Mouse (Mus musculus) intestine, embryonic 15.5 days (tissue): ENCODE data around the gene Asb6. TPM values are rescaled to one million over a fixed set of nuclear protein-coding genes. Genes with fewer than 3 reads are reported as not detected.

ENCODE experiments used
- ATAC-seq: fragments of 200-750 bp; cut with Nextera tagmentation; 2 replicates; pipeline ENCODE4 v1.8.0; 2017; ENCODE audit warnings: moderate TSS enrichment, moderate library complexity
- H3K27ac ChIP-seq: fragments of 300-500 bp; sonication (generic); 2 replicates; pipeline ENCODE4 v1.5.1; 2015; ENCODE audit warnings: mild to moderate bottlenecking, inconsistent platforms
- H3K27me3 ChIP-seq: fragments of 300-500 bp; sonication (generic); replicated peaks from 2 replicates; pipeline ENCODE4 v1.6.1; 2015; ENCODE audit warnings: inconsistent platforms
- H3K36me3 ChIP-seq: fragments of 300-500 bp; sonication (generic); 2 replicates; pipeline ENCODE4 v1.6.1; 2015; ENCODE audit warnings: inconsistent platforms
- H3K4me1 ChIP-seq: fragments of 300-500 bp; sonication (generic); replicated peaks from 2 replicates; pipeline ENCODE4 v1.6.1; 2015; ENCODE audit warnings: inconsistent platforms
- H3K4me2 ChIP-seq: fragments of 300-500 bp; sonication (generic); replicated peaks from 2 replicates; pipeline ENCODE4 v1.6.1; 2015; ENCODE audit warnings: mild to moderate bottlenecking, inconsistent platforms
- H3K4me3 ChIP-seq: fragments of 300-500 bp; sonication (generic); replicated peaks from 2 replicates; pipeline ENCODE4 v1.5.1; 2015; ENCODE audit warnings: inconsistent platforms
- H3K9ac ChIP-seq: fragments of 300-500 bp; sonication (generic); 2 replicates; pipeline ENCODE4 v1.6.1; 2015; ENCODE audit warnings: inconsistent platforms
- H3K9me3 ChIP-seq: fragments of 300-500 bp; sonication (generic); 2 replicates; pipeline ENCODE4 v1.6.1; 2016; ENCODE audit warnings: inconsistent platforms
- WGBS: fragments of 180-500 bp; shearing (Covaris S2); methylation state at CpG from one replicate; pipeline ENCODE4 v1.1.7; 2015; 5-methylcytosine and 5-hydroxymethylcytosine counted together
- polyA plus RNA-seq: library from polyadenylated mRNA; unstranded; fragments of >200 nt; fragmentation: Nextera tagmentation; extraction: Ambion mirVana; gene quantifications from 2 replicates; pipeline ENCODE4 v1.2.1, GENCODE M21; 2015

Gene Asb6
- 22.4 and 23.3 TPM in 2 replicates for polyA plus RNA-seq

DNA sequence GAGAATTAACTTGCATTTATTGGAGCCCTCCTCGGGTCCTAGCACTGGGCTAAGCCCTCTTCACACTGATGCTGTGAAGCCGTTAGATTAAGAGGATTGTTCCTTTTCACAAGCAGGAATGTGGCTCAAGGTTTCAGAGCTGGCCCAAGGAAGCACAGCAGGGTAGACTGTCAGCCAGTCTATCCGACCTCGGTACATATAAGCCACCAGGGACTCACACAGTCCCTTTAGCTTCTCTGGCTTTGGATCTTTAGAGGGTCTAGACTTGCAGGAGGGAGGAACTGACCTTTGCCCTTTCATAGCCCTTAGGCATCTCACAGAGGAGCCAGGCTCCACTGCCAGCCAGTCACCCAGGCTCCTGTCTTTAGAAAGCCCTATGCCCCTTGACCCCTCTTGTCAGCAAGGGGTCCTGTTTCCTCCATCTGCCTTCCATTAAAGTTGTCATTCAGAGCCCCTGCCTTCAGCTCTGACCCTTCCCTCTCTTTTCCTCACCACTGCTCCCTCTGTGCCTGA is at the start of gene Asb6:
Asb6 (minus strand) TSS at position 51 of the 513 bp plus-strand sequence.
- H3K27me3 ChIP-seq = no peaks in the 10 kb centered on the region
- H3K27ac ChIP-seq = no peak within 1 kb of the TSS
- no peak within 1 kb of the TSS for H3K4me3 ChIP-seq
- no peak within 1 kb of the TSS for H3K9ac ChIP-seq
- no peak within 1 kb of the TSS for H3K4me2 ChIP-seq
- peaks cover 16% of the 10 kb centered on the region for H3K4me1 ChIP-seq
- ATAC-seq = no peak
- H3K36me3 ChIP-seq = peaks cover 5% of the 10 kb centered on the region
- H3K9me3 ChIP-seq = no peaks in the 10 kb centered on the region
- 36% methylated on average over 4 of the region's 4 CpGs for WGBS

DNA sequence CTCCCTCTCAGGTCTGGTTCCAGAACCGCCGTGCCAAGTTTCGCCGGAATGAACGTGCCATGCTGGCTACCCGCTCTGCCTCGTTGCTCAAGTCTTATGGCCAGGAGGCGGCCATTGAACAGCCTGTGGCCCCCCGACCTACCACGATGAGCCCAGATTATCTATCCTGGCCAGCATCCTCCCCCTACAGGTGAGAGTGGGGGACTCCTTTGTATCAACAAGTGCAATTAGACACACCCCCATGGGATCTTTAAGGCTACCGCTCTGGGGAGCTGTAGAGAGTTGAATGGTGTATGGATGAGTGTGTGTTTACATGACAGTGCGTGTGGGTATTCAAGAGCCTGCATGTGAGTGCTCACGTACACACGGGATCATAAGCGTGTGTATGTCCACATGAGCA is 49.3 kb upstream of the Asb6 start:
- H3K4me2 ChIP-seq = no peak overlapping the region

GRCm38 (mm10) chr2:30875621-30876432 is 45.7 kb upstream of the Asb6 start:
- Histone ChIP-seq H3K4me2 (no peak overlapping the region), H3K9ac (no peak overlapping the region), H3K4me3 (no peak overlapping the region), H3K4me1 (no peaks in the 10 kb centered on the region), H3K27me3 (no peaks in the 10 kb centered on the region), H3K36me3 (no peaks in the 10 kb centered on the region), H3K9me3 (no peaks in the 10 kb centered on the region), H3K27ac (no peak overlapping the region)
- WGBS = 57% methylated on average over 11 of the region's 11 CpGs
- no peak for ATAC-seq

More for the DNA sequence above, 49.3 kb upstream of the Asb6 start:
- H3K27me3 ChIP-seq = no peaks in the 10 kb centered on the region
- no peak for ATAC-seq
- 89% methylated on average over 15 of the region's 15 CpGs for WGBS
- H3K36me3 ChIP-seq = no peaks in the 10 kb centered on the region
- H3K9me3 ChIP-seq = no peaks in the 10 kb centered on the region
- no peaks in the 10 kb centered on the region for H3K4me1 ChIP-seq
- no peak overlapping the region for H3K9ac ChIP-seq
- no peak overlapping the region for H3K4me3 ChIP-seq
- no peak overlapping the region for H3K27ac ChIP-seq

DNA sequence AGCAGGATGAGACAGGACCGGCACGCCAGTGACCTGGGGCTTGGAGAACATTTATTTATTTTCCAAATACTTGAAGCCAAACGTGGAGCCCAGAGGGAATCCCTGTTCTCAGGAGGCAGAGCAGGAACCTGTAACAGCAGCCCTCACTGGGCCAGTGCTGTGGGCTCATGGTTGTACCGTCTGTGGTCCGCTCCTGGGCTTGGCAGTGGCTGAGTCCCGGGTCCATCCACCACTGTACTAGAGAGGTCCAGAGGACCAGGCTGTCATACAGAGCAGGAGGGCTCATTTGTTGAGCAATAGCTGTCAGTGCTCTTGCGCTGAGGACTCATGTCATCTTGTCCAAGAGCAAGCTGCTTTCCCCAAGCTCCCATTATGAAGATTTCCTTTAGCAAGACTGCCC is 45.0 kb upstream of the Asb6 start:
- no peak for ATAC-seq
- Histone ChIP-seq H3K9me3 (no peaks in the 10 kb centered on the region), H3K4me1 (no peaks in the 10 kb centered on the region), H3K36me3 (no peaks in the 10 kb centered on the region), H3K9ac (no peak overlapping the region), H3K4me2 (no peak overlapping the region), H3K27me3 (no peaks in the 10 kb centered on the region), H3K4me3 (no peak overlapping the region), H3K27ac (no peak overlapping the region)
- WGBS = 61% methylated on average over 7 of the region's 7 CpGs

GRCm38 (mm10) chr2:30874445-30874844 is 44.3 kb upstream of the Asb6 start:
- no peak overlapping the region for H3K27ac ChIP-seq
- H3K36me3 ChIP-seq = no peaks in the 10 kb centered on the region
- no peak overlapping the region for H3K9ac ChIP-seq
- no peaks in the 10 kb centered on the region for H3K9me3 ChIP-seq
- WGBS = 57% methylated on average over 10 of the region's 10 CpGs
- no peak for ATAC-seq
- H3K4me1 ChIP-seq = no peaks in the 10 kb centered on the region
- H3K4me3 ChIP-seq = no peak overlapping the region
- H3K27me3 ChIP-seq = no peaks in the 10 kb centered on the region
- no peak overlapping the region for H3K4me2 ChIP-seq

- Histone ChIP-seq H3K9me3 (no peaks in the 10 kb centered on the region), H3K36me3 (no peaks in the 10 kb centered on the region), H3K4me3 (no peak overlapping the region), H3K27me3 (no peaks in the 10 kb centered on the region), H3K4me2 (no peak overlapping the region), H3K4me1 (no peaks in the 10 kb centered on the region), H3K9ac (no peak overlapping the region), H3K27ac (no peak overlapping the region)
- 69% methylated on average over 6 of the region's 6 CpGs for WGBS
- ATAC-seq = no peak
Observed at GRCm38 (mm10) chr2:30872669-30873068, 42.5 kb upstream of the Asb6 start.

GRCm38 (mm10) chr2:30870863-30871262 is 40.7 kb upstream of the Asb6 start:
- 69% methylated on average over 8 of the region's 8 CpGs for WGBS
- H3K36me3 ChIP-seq = no peaks in the 10 kb centered on the region
- H3K4me1 ChIP-seq = no peaks in the 10 kb centered on the region
- H3K4me3 ChIP-seq = no peak overlapping the region
- H3K27me3 ChIP-seq = 0 out of 2 replicates have a peak, but pooled peaks cover 4% of the 10 kb centered on the region
- H3K9ac ChIP-seq = no peak overlapping the region
- no peak for ATAC-seq
- H3K27ac ChIP-seq = no peak overlapping the region
- H3K4me2 ChIP-seq = no peak overlapping the region
- H3K9me3 ChIP-seq = no peaks in the 10 kb centered on the region

GRCm38 (mm10) chr2:30865426-30865825 is 35.3 kb upstream of the Asb6 start:
- Histone ChIP-seq H3K27me3 (peaks cover 19% of the 10 kb centered on the region), H3K4me2 (peak overlapping the region; percentile 75), H3K9me3 (no peaks in the 10 kb centered on the region), H3K4me1 (peaks cover 11% of the 10 kb centered on the region; the same call in 1 of the 2 replicates), H3K36me3 (no peaks in the 10 kb centered on the region), H3K4me3 (peak overlapping the region; percentile 30; the same call in 1 of the 2 replicates), H3K27ac (no peak overlapping the region), H3K9ac (no peak overlapping the region)
- no peak for ATAC-seq
- WGBS = 58% methylated on average over 3 of the region's 3 CpGs

GRCm38 (mm10) chr2:30864968-30865381 is 34.8 kb upstream of the Asb6 start:
- H3K9ac ChIP-seq = peak overlapping the region; percentile 38
- H3K9me3 ChIP-seq = no peaks in the 10 kb centered on the region
- 2% methylated on average over 33 of the region's 35 CpGs for WGBS
- H3K27ac ChIP-seq = no peak overlapping the region
- H3K4me3 ChIP-seq = peak overlapping the region; percentile 30
- peak overlapping the region; percentile 75 for H3K4me2 ChIP-seq
- ATAC-seq = peak; percentile 53
- no peaks in the 10 kb centered on the region for H3K36me3 ChIP-seq
- H3K27me3 ChIP-seq = peaks cover 19% of the 10 kb centered on the region
- H3K4me1 ChIP-seq = peaks cover 11% of the 10 kb centered on the region; the same call in 1 of the 2 replicates

DNA sequence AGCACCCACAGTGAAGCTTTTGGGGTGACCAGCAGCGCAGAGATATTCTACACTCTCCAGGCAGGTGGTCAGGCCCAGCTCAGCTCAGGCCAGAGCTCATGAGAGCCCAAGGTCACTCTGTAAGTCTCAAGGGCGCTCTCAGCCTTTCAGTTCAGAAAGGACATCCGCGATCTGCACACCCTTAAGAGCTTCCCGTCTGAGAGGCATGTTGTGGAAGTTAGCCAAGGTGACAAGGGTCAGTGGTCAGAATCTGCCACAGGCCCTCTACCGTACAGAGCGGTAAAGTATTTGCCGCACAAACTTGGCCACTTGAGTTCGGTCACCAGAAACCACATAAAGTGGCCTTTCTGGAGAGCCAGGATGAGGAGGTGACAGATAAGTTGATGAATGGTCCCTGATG is 33.4 kb upstream of the Asb6 start:
- Histone ChIP-seq H3K27ac (no peak overlapping the region), H3K27me3 (peaks cover 19% of the 10 kb centered on the region), H3K9ac (no peak overlapping the region), H3K4me1 (peaks cover 11% of the 10 kb centered on the region; the same call in 1 of the 2 replicates), H3K4me2 (no peak overlapping the region), H3K4me3 (no peak overlapping the region), H3K9me3 (no peaks in the 10 kb centered on the region), H3K36me3 (no peaks in the 10 kb centered on the region)
- 70% methylated on average over 9 of the region's 9 CpGs for WGBS
- no peak for ATAC-seq

GRCm38 (mm10) chr2:30862081-30862480 is 31.9 kb upstream of the Asb6 start:
- H3K4me2 ChIP-seq = no peak overlapping the region
- H3K27me3 ChIP-seq = peaks cover 19% of the 10 kb centered on the region
- H3K36me3 ChIP-seq = no peaks in the 10 kb centered on the region
- H3K4me1 ChIP-seq = peaks cover 11% of the 10 kb centered on the region; the same call in 1 of the 2 replicates
- WGBS = 61% methylated on average over 4 of the region's 4 CpGs
- no peak for ATAC-seq
- no peak overlapping the region for H3K27ac ChIP-seq
- no peak overlapping the region for H3K9ac ChIP-seq
- H3K4me3 ChIP-seq = no peak overlapping the region
- H3K9me3 ChIP-seq = no peaks in the 10 kb centered on the region

GRCm38 (mm10) chr2:30859782-30860181 is 29.6 kb upstream of the Asb6 start:
- Histone ChIP-seq H3K9ac (no peak overlapping the region), H3K27me3 (peaks cover 11% of the 10 kb centered on the region), H3K4me3 (no peak overlapping the region), H3K9me3 (no peaks in the 10 kb centered on the region), H3K4me2 (no peak overlapping the region), H3K27ac (no peak overlapping the region), H3K4me1 (peaks cover 6% of the 10 kb centered on the region; the same call in 1 of the 2 replicates), H3K36me3 (no peaks in the 10 kb centered on the region)
- ATAC-seq = no peak
- 67% methylated on average over 5 of the region's 5 CpGs for WGBS
